Mouse (Mus musculus) embryo, embryonic 9.5 days (tissue): ENCODE results near the gene Chst11.

Experiments used
- DNase-seq: peaks from one replicate; pipeline ENCODE4 v3.0.0-alpha.2; 2017; ENCODE audit errors: extremely low spot score

The Chst11 gene

DNA sequence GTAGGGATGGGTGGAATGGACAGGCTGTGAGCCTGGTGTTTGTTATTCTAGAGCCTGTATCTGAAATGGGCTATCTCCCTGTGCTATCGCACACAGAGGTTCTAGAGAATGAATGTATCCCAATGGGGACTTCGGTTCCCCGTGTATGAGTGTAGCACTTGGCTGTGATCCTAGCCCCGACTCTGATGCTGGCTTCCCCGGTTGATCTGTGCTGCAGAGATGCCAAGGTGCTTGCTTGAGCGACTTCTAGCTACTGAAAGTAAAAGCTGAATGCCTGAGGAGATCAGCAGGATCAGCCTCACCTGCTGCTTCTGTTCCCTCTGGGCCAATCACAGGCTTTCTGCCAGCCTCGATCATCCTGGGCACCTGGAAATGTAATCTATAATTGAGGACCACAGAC, 91.5 kb downstream of the Chst11 start:
- DNase-seq, result no peak

DNA sequence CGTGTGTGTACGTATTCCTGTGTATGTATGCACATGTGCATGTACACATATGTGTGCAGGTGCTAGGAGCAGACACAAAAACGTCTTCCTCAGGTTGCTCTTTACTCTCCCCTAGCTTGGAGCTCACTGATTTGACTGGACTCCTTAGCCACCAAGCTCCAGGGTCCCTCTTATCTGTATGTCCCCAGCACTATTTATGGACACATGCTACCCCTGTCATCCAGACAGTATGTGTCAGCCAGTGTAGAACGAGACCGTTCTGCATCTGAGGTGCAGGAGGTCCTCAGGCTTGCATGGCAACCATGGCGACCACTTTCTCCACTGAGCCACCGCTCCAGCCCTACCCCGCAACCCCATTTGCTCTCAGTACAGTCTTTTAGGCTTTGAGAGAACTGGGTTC, 93.4 kb downstream of the Chst11 start:
- DNase-seq, result no peak

DNA sequence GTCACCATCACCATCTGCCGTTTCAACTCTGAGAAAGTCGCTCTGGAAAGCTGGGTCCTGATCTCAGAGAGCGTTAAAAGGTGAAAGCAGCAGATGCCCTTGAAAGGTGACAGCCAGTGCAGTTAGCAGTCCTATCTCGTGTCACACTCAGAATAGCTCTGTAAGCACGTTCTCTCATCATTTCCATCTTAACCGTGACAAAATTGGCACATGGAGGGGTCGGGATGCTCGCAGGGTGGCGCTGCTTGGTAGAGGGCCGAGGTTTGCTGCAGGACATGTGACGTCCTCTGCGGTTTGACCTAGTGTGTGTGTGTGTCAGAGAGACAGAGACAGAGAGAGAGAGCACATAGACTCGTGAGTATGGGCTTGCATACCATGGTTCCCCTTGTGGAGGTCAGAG, 94.5 kb downstream of the Chst11 start:
- no peak for DNase-seq

DNA sequence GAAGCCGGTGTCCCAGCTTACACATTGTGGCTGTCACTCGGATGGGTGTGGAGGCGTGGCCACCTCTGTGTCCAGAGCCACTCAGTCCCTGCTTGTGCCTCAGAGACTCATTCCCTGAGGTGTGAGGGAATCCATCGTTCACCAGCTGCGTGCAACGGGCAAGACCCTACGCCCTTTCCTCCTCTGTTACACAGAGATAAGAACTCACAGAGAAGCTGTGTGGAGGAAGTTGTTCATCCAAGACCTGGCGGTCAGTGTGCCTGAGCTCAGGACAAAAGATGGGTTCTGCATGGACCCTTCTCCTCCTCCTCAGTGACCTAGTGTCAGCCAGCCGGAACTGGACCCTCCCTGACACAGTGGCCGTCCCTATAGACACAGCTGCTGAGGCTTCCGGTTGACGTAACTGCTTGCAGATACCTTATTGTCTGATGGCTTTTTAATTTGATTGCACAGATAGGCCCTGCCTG, 95.0 kb downstream of the Chst11 start:
- DNase-seq, result no peak

DNA sequence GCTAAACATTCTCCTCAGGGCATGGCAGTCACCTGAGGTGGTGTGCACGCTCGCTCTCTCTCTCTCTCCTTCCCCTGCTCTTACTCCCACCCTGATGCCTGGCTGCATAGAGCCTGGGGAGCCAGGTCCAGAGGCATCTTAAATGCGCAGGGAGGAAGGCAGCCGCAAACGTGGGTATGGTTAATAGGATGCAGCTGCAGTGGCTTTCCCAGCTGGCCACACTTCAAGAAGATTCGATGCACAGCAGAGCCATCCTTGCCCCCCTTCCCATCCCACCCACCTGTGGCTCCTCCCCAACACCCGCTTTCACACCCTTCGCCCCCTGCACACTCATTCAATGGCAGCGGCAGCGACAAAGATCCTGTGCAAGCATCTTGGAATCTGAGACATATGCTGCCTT, 95.6 kb downstream of the Chst11 start:
- no peak for DNase-seq

DNA sequence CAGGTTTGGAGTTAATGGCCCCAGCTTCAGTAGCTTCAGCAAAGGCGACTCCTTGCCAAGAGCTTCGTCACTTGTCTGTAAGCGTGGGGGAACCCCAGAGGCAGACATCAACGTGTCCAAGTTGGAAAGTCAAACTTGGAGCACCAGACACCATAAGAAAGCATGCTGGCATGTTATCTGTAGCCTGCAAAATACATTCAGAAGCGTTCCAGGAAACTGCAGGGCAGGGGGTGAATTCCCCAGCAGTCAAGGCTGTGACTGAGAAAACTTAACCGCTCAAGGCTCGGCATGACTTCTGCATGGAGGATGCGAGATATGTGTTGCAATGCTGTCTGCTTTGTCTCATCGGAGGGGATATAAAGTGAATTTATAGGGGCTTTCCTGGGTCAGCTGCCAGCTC, 98.6 kb downstream of the Chst11 start:
- DNase-seq, result no peak

DNA sequence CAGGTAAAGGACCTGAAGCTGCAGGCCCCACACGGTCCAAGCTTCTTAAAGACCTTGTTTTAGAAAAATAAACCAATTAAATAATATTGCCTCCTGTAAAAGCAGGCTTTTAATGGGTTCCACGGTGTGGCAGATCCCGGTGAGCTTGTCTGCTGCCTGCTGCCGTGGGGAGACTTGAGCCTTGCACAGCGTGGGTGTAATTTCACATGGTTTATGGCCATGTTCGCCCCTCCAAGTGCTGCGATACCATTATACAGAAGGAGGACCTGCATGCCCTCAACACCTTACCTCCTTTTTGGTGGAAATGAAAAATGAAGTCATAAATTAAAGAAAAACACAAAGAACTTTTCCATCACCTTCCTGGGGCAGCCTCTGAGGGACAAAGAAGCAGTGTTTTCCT, 103.0 kb downstream of the Chst11 start:
- DNase-seq, result no peak

DNA sequence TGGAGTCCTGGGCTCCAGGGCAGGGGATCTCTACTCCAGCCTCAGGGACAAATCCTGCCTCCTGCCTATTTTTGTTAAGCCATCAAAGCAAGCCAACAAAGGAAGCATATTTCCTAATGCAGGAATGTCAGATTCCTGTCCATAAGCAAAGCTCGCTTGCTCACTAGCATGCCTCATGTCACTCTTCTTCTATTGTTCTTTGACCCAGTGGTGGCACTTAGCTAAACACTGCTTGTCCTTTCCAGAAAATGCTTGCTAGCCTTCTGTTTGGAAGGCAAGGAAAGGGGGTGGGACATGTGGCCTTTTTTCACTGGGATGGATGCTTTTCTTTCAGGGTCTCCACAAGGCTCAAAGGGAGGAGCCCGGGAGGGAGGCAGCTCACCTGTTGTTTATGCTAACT, 103.5 kb downstream of the Chst11 start:
- DNase-seq, result no peak

DNA sequence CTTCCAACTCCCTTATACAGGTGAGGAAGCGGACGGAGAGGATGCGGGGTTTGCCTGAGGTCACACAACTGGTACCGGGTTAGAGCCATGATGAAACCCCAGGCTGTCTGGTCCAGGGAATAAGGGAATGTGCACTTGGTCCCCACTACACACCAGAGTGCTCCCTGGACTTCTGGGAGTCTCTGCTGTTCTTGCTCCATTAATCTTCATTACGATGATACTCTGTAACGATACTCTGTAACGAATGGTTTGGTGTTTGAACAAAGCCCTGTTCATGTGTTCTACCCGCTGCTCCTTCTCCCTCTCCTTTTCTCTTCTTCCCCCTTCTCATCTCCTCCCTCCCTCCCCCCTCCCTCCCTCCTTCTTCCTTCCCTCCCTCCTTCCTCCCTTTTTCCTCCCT, 104.9 kb downstream of the Chst11 start:
- DNase-seq, result no peak

DNA sequence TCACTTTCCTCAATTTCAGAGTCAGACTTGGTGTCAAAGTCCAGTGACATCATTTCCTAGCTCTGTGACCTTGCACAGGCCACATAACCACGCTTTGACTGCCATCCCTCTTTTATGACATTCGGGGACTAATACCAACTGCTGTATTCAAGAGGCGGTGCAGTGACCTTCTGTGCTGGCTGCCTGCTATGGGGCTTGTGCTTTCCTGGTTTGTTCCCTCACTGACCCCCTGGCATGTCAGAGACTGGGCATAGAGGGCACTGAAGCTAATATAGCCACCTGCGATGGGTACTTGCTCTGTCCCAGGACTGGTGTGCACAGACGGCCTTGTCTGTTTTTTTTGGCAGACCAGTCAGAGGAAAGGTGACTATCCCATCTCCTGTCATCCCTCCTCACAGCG, 108.4 kb downstream of the Chst11 start:
- DNase-seq, result no peak

DNA sequence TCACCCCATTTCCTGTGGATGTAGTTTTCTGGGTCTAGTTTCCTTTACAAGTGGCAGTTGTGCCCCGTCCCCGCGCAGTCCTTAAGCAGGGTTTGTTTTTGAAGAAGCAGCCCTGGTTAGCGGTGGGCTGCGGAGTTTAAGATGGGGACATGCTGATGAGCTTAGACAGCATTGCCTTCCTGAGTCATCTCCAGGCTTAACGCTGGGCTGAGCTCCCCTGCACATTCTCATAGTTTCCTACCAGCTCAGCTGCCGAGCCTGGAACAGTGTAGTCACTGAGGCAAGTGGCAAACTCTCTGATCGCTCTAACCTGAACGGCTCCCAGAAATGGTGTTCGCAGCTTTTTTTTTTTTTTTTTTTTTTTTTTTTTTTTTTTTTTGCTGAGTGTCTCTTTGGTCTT, 109.0 kb downstream of the Chst11 start:
- DNase-seq, result no peak

DNA sequence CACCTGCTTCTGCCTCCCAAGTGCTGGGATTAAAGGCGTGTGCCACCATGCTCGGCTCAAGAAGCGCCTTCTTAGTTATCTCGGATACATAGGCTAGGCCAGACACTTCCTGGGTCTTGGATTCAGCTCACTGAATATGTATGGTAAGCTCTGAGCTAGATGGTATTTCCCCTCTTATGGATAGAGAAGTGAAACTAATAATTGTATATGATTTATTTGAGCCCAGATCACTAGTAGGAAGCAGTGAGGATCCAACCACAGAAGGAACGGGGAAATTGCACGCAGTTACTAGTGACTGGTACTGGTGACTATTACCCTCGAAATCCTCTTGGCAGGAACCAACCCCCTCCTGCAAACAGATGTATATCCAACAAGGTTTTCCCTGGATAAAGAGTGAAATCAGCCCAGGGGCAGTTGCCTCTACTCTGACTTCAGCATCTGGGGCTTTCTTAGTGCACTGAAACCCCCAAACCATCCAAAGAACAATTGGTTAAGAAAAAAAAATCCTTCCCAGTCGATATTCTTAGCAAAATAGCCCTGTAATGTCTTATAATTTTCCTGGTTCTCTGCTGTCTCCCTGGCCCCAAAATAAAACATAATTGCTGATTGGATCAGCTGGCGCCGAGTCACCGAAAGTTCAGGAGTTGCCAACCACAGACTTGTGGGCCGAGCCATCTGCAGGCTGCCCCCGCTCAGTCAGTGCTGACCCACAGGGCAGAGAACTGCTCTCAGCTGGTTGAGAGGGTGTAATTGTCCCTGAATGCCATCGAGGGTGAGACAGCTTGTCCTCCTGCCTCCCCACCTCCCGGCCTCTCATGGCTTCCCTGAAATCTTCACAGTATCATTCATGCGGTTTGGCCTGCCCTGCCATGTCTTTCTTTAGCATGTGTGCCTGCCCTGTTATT, 109.8 kb downstream of the Chst11 start:
- no peak for DNase-seq

DNA sequence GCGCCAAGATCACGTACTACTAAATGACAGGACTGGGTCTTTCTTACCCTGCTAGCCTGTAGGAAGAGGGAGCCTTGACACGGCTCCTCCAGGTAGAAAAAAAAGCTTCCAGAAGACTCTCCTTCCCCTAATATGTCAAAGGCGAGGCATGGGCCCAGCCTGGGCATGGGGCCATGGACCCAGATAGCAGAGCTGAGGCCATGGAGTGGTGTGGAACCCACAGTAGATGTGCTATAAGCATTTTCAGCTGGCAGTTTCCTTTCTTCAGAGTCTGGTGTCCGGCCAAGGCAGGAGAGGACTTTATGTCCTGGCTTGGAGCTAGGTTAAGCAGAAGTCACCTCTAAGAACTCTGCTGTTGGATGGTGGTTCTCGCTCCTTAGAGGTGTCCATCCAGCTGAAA, 111.0 kb downstream of the Chst11 start:
- DNase-seq, result no peak

DNA sequence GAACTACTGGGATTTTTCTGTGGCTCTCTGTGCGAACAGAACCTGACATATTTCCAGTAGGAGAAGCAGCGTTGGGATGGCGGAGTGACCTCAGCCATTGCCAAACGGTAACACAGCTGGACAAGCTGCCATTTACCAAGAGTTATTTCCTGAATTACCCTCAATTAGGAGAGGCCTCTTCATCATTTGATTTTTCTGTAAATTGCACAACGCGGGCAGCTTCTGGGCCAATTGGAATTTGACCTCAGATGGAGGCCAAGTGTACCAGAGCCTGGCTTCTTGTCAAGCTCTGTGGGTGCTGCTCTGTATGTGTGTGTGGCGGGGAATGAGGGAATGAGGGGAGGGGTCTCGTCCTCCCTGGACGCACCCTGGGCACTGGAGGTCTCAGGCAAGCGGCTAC, 113.6 kb downstream of the Chst11 start:
- DNase-seq, result no peak

DNA sequence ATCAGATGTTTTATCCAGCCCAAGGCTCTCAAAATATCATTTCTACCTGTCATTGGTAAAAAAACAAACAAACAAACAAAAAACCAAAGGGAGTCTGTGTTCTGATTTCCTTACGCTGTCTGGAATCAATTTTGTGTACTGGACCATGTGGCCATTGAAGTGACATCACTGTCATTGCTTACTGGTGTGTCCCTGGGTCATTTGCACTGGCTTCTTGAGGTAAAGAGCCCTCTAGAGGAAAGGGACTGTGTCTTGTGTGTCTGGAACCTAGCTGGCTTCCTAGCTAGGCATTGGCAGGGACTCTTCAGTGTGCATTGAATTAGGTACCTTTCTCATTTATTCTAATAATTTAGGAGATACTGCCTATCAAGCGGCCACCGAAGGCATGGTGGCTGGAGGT, 114.4 kb downstream of the Chst11 start:
- no peak for DNase-seq

DNA sequence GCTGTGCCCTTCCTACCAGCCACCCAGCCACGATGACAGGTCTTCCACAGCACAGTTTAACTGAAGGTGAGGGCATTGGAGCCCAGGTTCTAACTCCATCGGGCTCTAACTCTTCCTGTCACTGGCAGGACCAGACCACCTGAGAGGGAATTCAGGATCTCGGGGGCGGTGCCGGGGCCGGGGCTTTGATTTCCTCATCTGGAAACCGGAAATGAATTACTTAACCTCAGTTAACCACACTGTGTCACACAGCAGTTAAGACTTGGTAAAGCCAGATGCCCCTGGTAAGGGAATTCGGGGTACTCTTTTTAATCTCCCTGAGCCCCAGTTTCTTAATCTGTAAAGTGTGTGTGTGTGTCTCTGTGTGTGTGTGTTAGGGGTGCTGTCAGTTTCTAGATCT, 115.6 kb downstream of the Chst11 start:
- no peak for DNase-seq

DNA sequence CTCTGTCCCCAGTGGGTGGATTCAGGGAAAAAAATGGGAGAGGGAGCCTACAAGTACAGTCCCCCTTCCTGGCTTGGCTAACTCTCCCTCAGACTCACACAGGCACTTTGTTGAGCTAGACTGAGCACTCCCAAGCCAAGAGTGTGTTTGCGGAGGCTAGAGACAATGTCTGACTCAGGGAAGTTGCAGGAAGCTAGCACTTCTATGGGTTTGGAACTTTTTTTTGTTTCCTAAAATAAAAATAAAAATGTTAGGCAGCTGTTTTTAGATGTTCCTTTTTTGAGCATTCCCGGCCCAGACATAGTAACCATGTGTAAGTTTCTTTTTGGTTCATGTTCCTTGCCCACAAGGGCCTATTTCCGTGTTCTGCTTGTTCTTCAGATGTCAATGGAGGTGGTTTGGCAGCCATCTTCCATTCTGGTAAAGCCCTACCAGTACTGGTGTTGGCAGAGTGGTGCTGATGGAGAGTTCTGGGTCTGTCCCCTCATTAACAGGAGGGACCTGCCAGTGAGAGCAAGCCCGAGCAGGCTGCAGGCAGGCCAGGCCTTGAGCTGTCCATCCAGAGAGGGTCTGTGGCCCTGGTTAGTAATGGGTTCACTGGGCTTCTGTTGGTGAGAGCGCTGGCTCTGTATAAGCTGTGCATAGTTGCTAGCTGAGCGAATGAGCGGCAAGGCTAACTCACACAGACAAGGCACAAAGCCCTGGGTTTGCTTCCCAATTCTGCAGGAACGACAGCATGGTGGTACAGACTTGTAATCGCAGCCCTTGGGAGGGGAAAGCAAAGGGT, 116.3 kb downstream of the Chst11 start:
- no peak for DNase-seq

DNA sequence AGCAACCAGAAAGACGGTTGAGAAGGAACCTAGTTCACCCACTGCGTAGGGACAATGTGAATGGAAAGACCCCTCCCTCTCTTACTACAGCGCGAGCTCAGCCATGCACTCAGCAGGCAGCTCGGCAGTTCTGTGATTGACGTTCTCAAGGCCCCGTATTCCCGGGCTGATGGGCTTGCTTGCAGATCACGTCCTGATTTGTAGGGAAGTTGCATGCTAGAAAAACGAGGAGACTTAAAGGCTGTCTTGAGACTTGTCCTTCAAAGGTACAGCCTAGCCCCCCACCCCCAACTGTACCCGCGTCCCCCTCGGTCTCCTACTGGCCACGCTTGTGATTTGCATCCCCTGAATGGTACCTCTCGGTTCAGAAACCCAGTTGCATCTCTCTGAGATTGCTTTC, 117.4 kb downstream of the Chst11 start:
- DNase-seq, result no peak

DNA sequence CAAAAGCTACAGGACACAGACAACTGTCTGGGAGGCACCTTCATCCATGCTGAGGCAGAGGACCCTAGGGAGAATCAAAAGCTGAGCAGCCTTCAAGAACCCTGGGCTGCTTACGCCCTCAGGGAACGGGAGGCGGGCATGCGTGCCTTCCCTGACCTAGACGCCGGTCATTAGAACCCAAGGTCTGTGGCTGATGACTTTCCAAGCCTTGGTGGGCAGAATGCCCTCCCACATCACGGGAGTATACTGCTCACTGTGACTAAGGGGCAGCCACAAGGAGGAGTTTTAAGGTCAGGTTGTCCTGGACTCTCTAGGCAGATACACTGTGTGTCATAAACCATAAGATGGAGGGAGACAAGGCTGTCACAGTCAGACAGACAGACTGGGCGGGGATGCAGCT, 118.9 kb downstream of the Chst11 start:
- DNase-seq, result no peak

DNA sequence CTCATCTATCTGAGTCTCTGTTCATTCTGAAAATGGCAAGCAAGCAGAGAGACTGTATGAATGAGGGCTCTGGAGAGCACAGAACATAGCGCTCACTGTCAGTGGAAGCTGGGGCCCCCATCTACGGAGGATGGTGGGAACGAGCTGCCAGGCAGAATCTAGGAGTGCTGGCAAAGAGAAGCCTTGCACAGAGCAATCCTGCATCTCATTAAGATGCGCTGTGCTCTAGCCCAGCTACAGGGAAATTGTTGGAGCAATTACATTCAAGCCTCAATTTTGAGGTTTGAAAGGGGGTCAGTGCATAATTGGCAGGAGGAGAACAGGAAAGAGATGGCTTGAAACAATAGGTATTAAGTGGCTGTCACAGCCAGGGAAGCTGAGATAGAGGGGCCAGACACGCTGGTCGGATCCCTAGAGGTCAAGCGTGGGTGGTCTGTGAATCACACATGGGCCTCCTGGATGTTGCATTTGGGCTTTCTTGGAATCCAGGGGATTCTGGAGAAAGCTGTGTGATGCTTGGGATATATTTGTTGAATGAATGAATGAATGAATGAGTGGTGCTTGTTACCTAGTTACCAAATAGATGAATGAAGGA, 121.0 kb downstream of the Chst11 start:
- no peak for DNase-seq

DNA sequence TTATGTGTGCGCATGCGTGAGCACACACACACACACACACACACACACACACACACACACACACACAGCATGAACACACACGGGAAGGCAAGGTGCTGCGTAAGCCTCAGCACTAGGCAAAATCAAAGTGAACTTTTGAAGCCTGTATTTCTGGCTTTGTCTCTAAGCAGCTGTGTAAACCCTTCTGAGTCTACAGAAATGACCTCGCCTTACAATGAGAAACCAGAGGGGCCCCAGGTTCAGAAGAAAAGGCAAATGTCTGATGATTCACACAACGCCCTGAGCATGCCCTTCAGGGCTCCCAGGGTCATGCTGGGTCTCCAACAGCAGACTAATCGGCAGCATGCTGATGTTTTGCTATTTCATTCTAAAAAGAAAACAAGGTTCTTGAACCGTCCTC, 122.1 kb downstream of the Chst11 start:
- no peak for DNase-seq

DNA sequence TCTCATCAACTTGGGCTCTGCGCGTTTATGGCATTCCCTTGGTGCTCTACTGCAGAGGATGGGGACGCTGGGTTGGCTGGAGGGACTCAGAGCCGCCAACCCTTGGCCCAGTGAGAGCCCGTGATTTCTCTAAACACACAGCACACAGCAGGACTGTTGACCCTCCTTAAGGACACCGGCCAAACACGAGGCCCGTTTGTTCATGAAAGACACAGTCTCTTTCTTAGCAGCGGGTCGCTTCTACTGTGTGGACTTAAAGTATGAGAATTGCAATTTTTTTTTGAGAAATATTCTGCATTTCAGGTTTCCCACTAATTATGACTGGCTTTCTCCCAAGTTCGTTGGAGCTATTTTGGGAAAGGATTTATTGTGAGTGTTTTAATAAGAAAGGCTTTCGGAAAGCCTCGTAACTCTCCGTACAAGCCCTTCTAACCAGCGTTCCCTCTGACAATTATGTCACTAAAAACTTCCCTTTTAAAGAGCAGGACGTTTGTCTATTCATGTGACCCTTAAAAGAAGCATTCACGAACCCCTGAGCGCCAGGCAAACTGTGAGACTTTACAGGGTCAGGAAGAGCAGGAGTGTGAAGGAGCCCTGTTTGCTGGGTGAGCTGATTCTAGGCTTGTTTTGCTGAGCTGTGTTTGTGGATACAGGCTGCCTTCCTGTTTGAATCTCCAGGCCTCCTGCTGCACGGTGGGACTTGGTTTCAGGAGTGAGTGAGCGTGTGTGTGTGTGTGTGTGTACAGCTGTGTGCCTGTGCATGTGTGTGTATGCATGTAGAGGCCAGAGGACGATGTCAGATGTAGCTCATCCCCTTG, 122.8 kb downstream of the Chst11 start:
- no peak for DNase-seq
